Mouse (Mus musculus) adrenal gland, postnatal 14 days (tissue): ENCODE data around the gene Wdr83os. TPM values are rescaled to one million over a fixed set of nuclear protein-coding genes. Genes with fewer than 3 reads are reported as not detected.
"Not testable (repeated sequence)": the region's sequence is repeated elsewhere in the genome, so short reads cannot be mapped to it uniquely, and the experiment has no call there.

Source experiments
- DNase-seq: peaks from one replicate; pipeline ENCODE4 v3.0.0; 2021; ENCODE audit warnings: mixed read lengths
- microRNA-seq, 2 experiments: library from miRNA; unstranded; fragments of <30 nt; microRNA quantifications; one replicate each; pipeline ENCODE4 v1.2.0; 2021
- total RNA-seq: library from RNA; stranded (reverse); gene quantifications from 2 replicates; pipeline ENCODE4 v1.2.3, GENCODE M21; 2021

Wdr83os gene
- total RNA-seq, 1 experiment from 2014 or later, result 70.3 TPM

- DNase-seq, result peak; percentile 87
Observed at GRCm38 (mm10) chr8:85119052-85119981, 38.8 kb downstream of the Wdr83os start.

- DNase-seq, result not testable (repeated sequence)
Observed at GRCm38 (mm10) chr8:85120251-85120650, 39.7 kb downstream of the Wdr83os start.

- DNase-seq, result no peak
Observed at GRCm38 (mm10) chr8:85122995-85123394, 42.5 kb downstream of the Wdr83os start, which contains the start of gene Zfp791. TSS of gene Zfp791 (minus strand) at chr8:85123095.

- no peak for DNase-seq
Observed at GRCm38 (mm10) chr8:85123691-85124090, 43.2 kb downstream of the Wdr83os start.

Small RNAs within 50 kb of the gene (microRNA-seq; reads per million reads assigned to microRNA genes)
- gene Gm23388 (0.38 to 0.43 reads per million in 2 experiments), gene Mir7070 (0 to 1.3 reads per million in 2 experiments)

Other genes with a start within 250 kb of the Wdr83os start
- gene Gadd45gip1, start 249.2 kb upstream of the Wdr83os start, total RNA-seq, result 44.4 and 45.7 TPM in 2 replicates
- 108 TPM in 2 replicates for gene Rad23a, start 240.1 kb upstream of the Wdr83os start, total RNA-seq
- gene Calr, start 233.8 kb upstream of the Wdr83os start, total RNA-seq, result 521 and 554 TPM in 2 replicates
- 55.2 and 63.4 TPM in 2 replicates for gene Farsa, start 223.8 kb upstream of the Wdr83os start, total RNA-seq
- 17.4 and 17.6 TPM in 2 replicates for gene Syce2, start 208.6 kb upstream of the Wdr83os start, total RNA-seq
- gene Gcdh, start 186.8 kb upstream of the Wdr83os start, total RNA-seq, result 55.4 and 84.8 TPM in 2 replicates
- gene Klf1, start 178.8 kb upstream of the Wdr83os start, total RNA-seq, result 0.56 and 5.1 TPM in 2 replicates
- 8.3 and 11.0 TPM in 2 replicates for gene Dnase2a, start 172.2 kb upstream of the Wdr83os start, total RNA-seq
- gene Mast1, start 143.4 kb upstream of the Wdr83os start, total RNA-seq, result 1.2 and 3.1 TPM in 2 replicates
- not detected in 2 replicates for gene Rtbdn, start 133.7 kb upstream of the Wdr83os start, total RNA-seq
- gene Gm49661, start 111.3 kb upstream of the Wdr83os start, total RNA-seq, result 2.1 TPM in 1 of 2 replicates, not detected in the other
- gene Prdx2, start 111.2 kb upstream of the Wdr83os start, total RNA-seq, result 532 and 572 TPM in 2 replicates
- gene Rnaseh2a, start 111.0 kb upstream of the Wdr83os start, total RNA-seq, result 88.3 and 96.4 TPM in 2 replicates
- 58.3 and 211 TPM in 2 replicates for gene Junb, start 102.0 kb upstream of the Wdr83os start, total RNA-seq
- 5.8 and 6.9 TPM in 2 replicates for gene Hook2, start 90.1 kb upstream of the Wdr83os start, total RNA-seq
- not detected in 2 replicates for gene Best2, start 66.2 kb upstream of the Wdr83os start, total RNA-seq
- gene Asna1, start 55.5 kb upstream of the Wdr83os start, total RNA-seq, result 91.4 and 94.7 TPM in 2 replicates
- 154 and 161 TPM in 2 replicates for gene Trir, start 53.9 kb upstream of the Wdr83os start, total RNA-seq
- gene Tnpo2, start 43.8 kb upstream of the Wdr83os start, total RNA-seq, result 65.9 and 67.8 TPM in 2 replicates
- gene Fbxw9, start 20.7 kb upstream of the Wdr83os start, total RNA-seq, result 18.0 and 18.4 TPM in 2 replicates
- not detected in 2 replicates for gene Gm5741, start 12.8 kb upstream of the Wdr83os start, total RNA-seq
- 28.7 and 40.6 TPM in 2 replicates for gene Dhps, start 9.0 kb upstream of the Wdr83os start, total RNA-seq
- gene Wdr83, start 566 bp downstream of the Wdr83os start, total RNA-seq, result 30.0 and 30.9 TPM in 2 replicates
- 49.8 and 56.3 TPM in 2 replicates for gene Man2b1, start 2.5 kb downstream of the Wdr83os start, total RNA-seq
- gene Zfp791, start 42.4 kb downstream of the Wdr83os start, total RNA-seq, result 2.0 and 2.8 TPM in 2 replicates
- not detected in 2 replicates for gene Cks1brt, start 71.2 kb downstream of the Wdr83os start, total RNA-seq
- not detected in 2 replicates for gene Olfr371, start 145.2 kb downstream of the Wdr83os start, total RNA-seq
- gene Orc6, start 218.9 kb downstream of the Wdr83os start, total RNA-seq, result 26.5 and 29.3 TPM in 2 replicates
- gene Vps35, start 219.1 kb downstream of the Wdr83os start, total RNA-seq, result 83.8 and 84.2 TPM in 2 replicates